Mouse (Mus musculus): ENCODE data around the gene Tmem183a.
A peak's percentile ranks its signal among the peaks of the same experiment; 100 is the strongest.

Tmem183a gene

GRCm38 (mm10) chr1:134361857-134362212, at the start of gene Tmem183a:
Tmem183a (minus strand) TSS chr1:134361979.
- peak; percentile 95 to 96 for DNase-seq

- no peak for DNase-seq
Measured at GRCm38 (mm10) chr1:134408080-134408479, 46.3 kb upstream of the Tmem183a start.

GRCm38 (mm10) chr1:134406414-134406771, 44.6 kb upstream of the Tmem183a start:
- DNase-seq = no peak

GRCm38 (mm10) chr1:134405509-134406413, 44.0 kb upstream of the Tmem183a start, which contains the start of gene Cyb5r1:
Cyb5r1 (plus strand) TSS chr1:134405559.
- DNase-seq = peak; percentile 84 to 88

- no peak for DNase-seq
Measured at GRCm38 (mm10) chr1:134399735-134400134, 38.0 kb upstream of the Tmem183a start.

- DNase-seq = no peak
Measured at GRCm38 (mm10) chr1:134398210-134398609, 36.4 kb upstream of the Tmem183a start.

GRCm38 (mm10) chr1:134393827-134394226, 32.0 kb upstream of the Tmem183a start:
- no peak for DNase-seq

- no peak for DNase-seq
Measured at GRCm38 (mm10) chr1:134385666-134386065, 23.9 kb upstream of the Tmem183a start, which contains the start of gene 4933406M09Rik. 4933406M09Rik (plus strand) TSS chr1:134385940.

GRCm38 (mm10) chr1:134385176-134385575, 23.4 kb upstream of the Tmem183a start:
- DNase-seq = no peak

- no peak for DNase-seq
Measured at GRCm38 (mm10) chr1:134384581-134384980, 22.8 kb upstream of the Tmem183a start.

GRCm38 (mm10) chr1:134381795-134382625, 20.2 kb upstream of the Tmem183a start:
- peak in 1 of 2 experiments; percentile 8 for DNase-seq

- DNase-seq = no peak
Measured at GRCm38 (mm10) chr1:134381051-134381450, 19.3 kb upstream of the Tmem183a start.

- no peak for DNase-seq
Measured at GRCm38 (mm10) chr1:134374124-134374523, 12.3 kb upstream of the Tmem183a start.

- DNase-seq = peak; percentile 41 to 62
Measured at GRCm38 (mm10) chr1:134368777-134369337, 7.1 kb upstream of the Tmem183a start.

- no peak for DNase-seq
Measured at GRCm38 (mm10) chr1:134365491-134365890, 3.7 kb upstream of the Tmem183a start.

- DNase-seq = no peak
Measured at GRCm38 (mm10) chr1:134363194-134363593, 1.4 kb upstream of the Tmem183a start.

- no peak for DNase-seq
Measured at GRCm38 (mm10) chr1:134361195-134361856, 453 bp downstream of the Tmem183a start.

GRCm38 (mm10) chr1:134360656-134361055, 1.1 kb downstream of the Tmem183a start:
- no peak for DNase-seq

- DNase-seq = no peak
Measured at GRCm38 (mm10) chr1:134357461-134357860, 4.3 kb downstream of the Tmem183a start.

GRCm38 (mm10) chr1:134353326-134353725, 8.5 kb downstream of the Tmem183a start:
- DNase-seq = no peak

- no peak for DNase-seq
Measured at GRCm38 (mm10) chr1:134347791-134348190, 14.0 kb downstream of the Tmem183a start.

GRCm38 (mm10) chr1:134345075-134345474, 16.7 kb downstream of the Tmem183a start:
- DNase-seq = no peak
